Mouse (Mus musculus): ENCODE data around the gene Zbtb25. TPM values are rescaled to one million over a fixed set of nuclear protein-coding genes. Genes with fewer than 3 reads are reported as not detected.

The Zbtb25 gene
- polyA plus RNA-seq, 1 experiment from 2014 or later: 12.0 TPM

Other genes starting within 250 kb of the Zbtb25 start
- 0.06 TPM in 1 of 2 replicates, not detected in the other for gene Esr2, start 192.3 kb downstream of the Zbtb25 start, polyA plus RNA-seq (2015; fragmentation: Nextera tagmentation; extraction: Ambion mirVana)
- gene Tex21, start 122.9 kb downstream of the Zbtb25 start, polyA plus RNA-seq (2015; fragmentation: Nextera tagmentation; extraction: Ambion mirVana): not detected in 2 replicates
- gene Mthfd1, start 114.3 kb downstream of the Zbtb25 start, polyA plus RNA-seq (2015; fragmentation: Nextera tagmentation; extraction: Ambion mirVana): 80.1 and 82.4 TPM in 2 replicates
- gene Akap5, start 44.7 kb downstream of the Zbtb25 start, polyA plus RNA-seq (2015; fragmentation: Nextera tagmentation; extraction: Ambion mirVana): 4.8 TPM in 2 replicates
- 8.4 and 8.7 TPM in 2 replicates for gene Zbtb1, start 664 bp upstream of the Zbtb25 start, polyA plus RNA-seq (2015; fragmentation: Nextera tagmentation; extraction: Ambion mirVana)
- gene Hspa2, start 34.6 kb upstream of the Zbtb25 start, polyA plus RNA-seq (2015; fragmentation: Nextera tagmentation; extraction: Ambion mirVana): 13.6 and 15.3 TPM in 2 replicates
- gene Ppp1r36, start 47.9 kb upstream of the Zbtb25 start, polyA plus RNA-seq (2015; fragmentation: Nextera tagmentation; extraction: Ambion mirVana): 3.2 and 3.3 TPM in 2 replicates
- 10.2 and 11.6 TPM in 2 replicates for gene Plekhg3, start 161.3 kb upstream of the Zbtb25 start, polyA plus RNA-seq (2015; fragmentation: Nextera tagmentation; extraction: Ambion mirVana)